Mouse (Mus musculus): ENCODE results near the gene Nemp1.

- TF ChIP-seq MAFK (IDR thresholded peaks at IDR 0.05; ENCODE audit: insufficient read depth, low read depth, low read length) (no peak), CHD2 (IDR thresholded peaks at IDR 0.05; ENCODE audit: low read depth, low read length) (no peak), HCFC1 (IDR thresholded peaks at IDR 0.05; ENCODE audit: borderline replicate concordance, insufficient read depth, low read length) (no peak), ZNF384 (IDR thresholded peaks at IDR 0.05; ENCODE audit: low read depth, low read length) (no peak), ZC3H11A (IDR thresholded peaks at IDR 0.05; ENCODE audit: borderline replicate concordance, low read depth, low read length) (no peak)
These were observed 36.6 kb downstream of the Nemp1 start for GRCm38 (mm10) chr10:127703299-127703698.
